Mouse (Mus musculus): ENCODE results near the gene Ifit1bl1.

- TF ChIP-seq GATA1 (IDR thresholded peaks at IDR 0.05; ENCODE audit: borderline replicate concordance, low read length) (no peak), FLI1 (IDR thresholded peaks at IDR 0.05; ENCODE audit: low read length) (no peak)
Measured at GRCm38 (mm10) chr19:34577121-34577520, 24.6 kb downstream of the Ifit1bl1 start.

Measured in megakaryocyte, embryonic 14.5 days (primary cell).